Mouse (Mus musculus): ENCODE data around the gene Gabpb1. TPM values are rescaled to one million over a fixed set of nuclear protein-coding genes. Genes with fewer than 3 reads are reported as not detected.

The Gabpb1 gene
- polyA plus RNA-seq, 1 experiment from 2014 or later = 13.8 TPM

- no peak overlapping the region for H3K4me2 ChIP-seq (replicated peaks; ENCODE audit: low read depth)
- no peak overlapping the region for H3K4me3 ChIP-seq (ENCODE audit: low read depth, low read length)
- 0 out of 2 replicates have a peak, but pooled peaks cover 4% of the 10 kb centered on the region for H3K27me3 ChIP-seq (replicated peaks; ENCODE audit: control insufficient read depth, insufficient read depth, low read length)
- H3K9me3 ChIP-seq (ENCODE audit: control insufficient read depth) = no peaks in the 10 kb centered on the region
- H3K4me1 ChIP-seq (replicated peaks; ENCODE audit: control insufficient read depth, insufficient read depth, low read length) = no peaks in the 10 kb centered on the region
- WGBS = 53% methylated on average over 2 of the region's 2 CpGs
- no peak overlapping the region for H3K9ac ChIP-seq (ENCODE audit: low read depth, low read length)
- no peak overlapping the region for H3K27ac ChIP-seq (ENCODE audit: low read depth, low read length)
- H3K36me3 ChIP-seq (ENCODE audit: control insufficient read depth, insufficient read depth) = no peaks in the 10 kb centered on the region
- no peak for ATAC-seq
- TF ChIP-seq CTCF (IDR thresholded peaks at IDR 0.05; ENCODE audit: low read depth) = peak; percentile 51
Measured at GRCm38 (mm10) chr2:126598359-126598758, 77.8 kb downstream of the Gabpb1 start.

- Histone ChIP-seq H3K36me3 (ENCODE audit: control insufficient read depth, insufficient read depth) (no peaks in the 10 kb centered on the region), H3K9me3 (ENCODE audit: control insufficient read depth) (no peaks in the 10 kb centered on the region), H3K4me2 (replicated peaks; ENCODE audit: low read depth) (peak overlapping the region; percentile 27), H3K4me1 (replicated peaks; ENCODE audit: control insufficient read depth, insufficient read depth, low read length) (no peaks in the 10 kb centered on the region), H3K27me3 (replicated peaks; ENCODE audit: control insufficient read depth, insufficient read depth, low read length) (0 out of 2 replicates have a peak, but pooled peaks cover 4% of the 10 kb centered on the region), H3K9ac (ENCODE audit: low read depth, low read length) (no peak overlapping the region), H3K4me3 (ENCODE audit: low read depth, low read length) (no peak overlapping the region), H3K27ac (ENCODE audit: low read depth, low read length) (peak overlapping the region; percentile 5; the same call in 1 of the 2 replicates)
- ATAC-seq = peak; percentile 92
- WGBS = 71% methylated on average over 20 of the region's 20 CpGs
- no peak for TF ChIP-seq CTCF (IDR thresholded peaks at IDR 0.05; ENCODE audit: low read depth)
Measured at GRCm38 (mm10) chr2:126597279-126598241, 78.6 kb downstream of the Gabpb1 start.

- WGBS = 88% methylated on average over 7 of the region's 7 CpGs
Measured at GRCm38 (mm10) chr2:126596347-126597072, 79.6 kb downstream of the Gabpb1 start.

GRCm38 (mm10) chr2:126593831-126594610 is 82.1 kb downstream of the Gabpb1 start:
- Histone ChIP-seq H3K36me3 (ENCODE audit: control insufficient read depth, insufficient read depth) (no peaks in the 10 kb centered on the region), H3K9ac (ENCODE audit: low read depth, low read length) (no peak overlapping the region), H3K27ac (ENCODE audit: low read depth, low read length) (no peak overlapping the region), H3K4me2 (replicated peaks; ENCODE audit: low read depth) (peak overlapping the region; percentile 69), H3K27me3 (replicated peaks; ENCODE audit: control insufficient read depth, insufficient read depth, low read length) (no peaks in the 10 kb centered on the region), H3K9me3 (ENCODE audit: control insufficient read depth) (no peaks in the 10 kb centered on the region), H3K4me1 (replicated peaks; ENCODE audit: control insufficient read depth, insufficient read depth, low read length) (no peaks in the 10 kb centered on the region), H3K4me3 (ENCODE audit: low read depth, low read length) (peak overlapping the region; percentile 35)
- 28% methylated on average over 26 of the region's 26 CpGs for WGBS
- TF ChIP-seq CTCF (IDR thresholded peaks at IDR 0.05; ENCODE audit: low read depth) = peak; percentile 92
- 0 out of 2 replicates have a peak, but pooled peaks have one; percentile 42 for ATAC-seq

More at GRCm38 (mm10) chr2:126596347-126597072, 79.6 kb downstream of the Gabpb1 start:
- H3K9me3 ChIP-seq (ENCODE audit: control insufficient read depth) = no peaks in the 10 kb centered on the region
- H3K4me2 ChIP-seq (replicated peaks; ENCODE audit: low read depth) = no peak overlapping the region
- H3K4me3 ChIP-seq (ENCODE audit: low read depth, low read length) = no peak overlapping the region
- no peak overlapping the region for H3K9ac ChIP-seq (ENCODE audit: low read depth, low read length)
- 0 out of 2 replicates have a peak, but pooled peaks cover 4% of the 10 kb centered on the region for H3K27me3 ChIP-seq (replicated peaks; ENCODE audit: control insufficient read depth, insufficient read depth, low read length)
- H3K36me3 ChIP-seq (ENCODE audit: control insufficient read depth, insufficient read depth) = no peaks in the 10 kb centered on the region
- peak overlapping the region; percentile 5; the same call in 1 of the 2 replicates for H3K27ac ChIP-seq (ENCODE audit: low read depth, low read length)
- no peak for ATAC-seq
- peak; percentile 25; the same call in 1 of the 2 replicates for TF ChIP-seq CTCF (IDR thresholded peaks at IDR 0.05; ENCODE audit: low read depth)
- H3K4me1 ChIP-seq (replicated peaks; ENCODE audit: control insufficient read depth, insufficient read depth, low read length) = no peaks in the 10 kb centered on the region

GRCm38 (mm10) chr2:126591304-126591703 is 84.8 kb downstream of the Gabpb1 start:
- no peak for ATAC-seq
- no peak overlapping the region for H3K9ac ChIP-seq (ENCODE audit: low read depth, low read length)
- H3K9me3 ChIP-seq (ENCODE audit: control insufficient read depth) = no peaks in the 10 kb centered on the region
- no peak for TF ChIP-seq CTCF (IDR thresholded peaks at IDR 0.05; ENCODE audit: low read depth)
- no peak overlapping the region for H3K4me3 ChIP-seq (ENCODE audit: low read depth, low read length)
- no peaks in the 10 kb centered on the region for H3K36me3 ChIP-seq (ENCODE audit: control insufficient read depth, insufficient read depth)
- no peaks in the 10 kb centered on the region for H3K4me1 ChIP-seq (replicated peaks; ENCODE audit: control insufficient read depth, insufficient read depth, low read length)
- H3K4me2 ChIP-seq (replicated peaks; ENCODE audit: low read depth) = no peak overlapping the region
- 87% methylated on average over 4 of the region's 4 CpGs for WGBS
- H3K27me3 ChIP-seq (replicated peaks; ENCODE audit: control insufficient read depth, insufficient read depth, low read length) = no peaks in the 10 kb centered on the region
- no peak overlapping the region for H3K27ac ChIP-seq (ENCODE audit: low read depth, low read length)
